Mouse (Mus musculus) lung, adult 2 months (tissue): ENCODE measurements around the gene Krtap4-2. TPM values are rescaled to one million over a fixed set of nuclear protein-coding genes. Genes with fewer than 3 reads are reported as not detected.

Source experiments
- DNase-seq: peaks from one replicate; pipeline ENCODE4 v3.0.0; 2022
- H3K4me1 ChIP-seq: fragments of 200-500 bp; 2 replicates; pipeline ENCODE4 v1.6.1; 2011; ENCODE audit warnings: low read length; ENCODE audit not compliant: control insufficient read depth, insufficient read depth
- H3K4me3 ChIP-seq: fragments of 200-500 bp; replicated peaks from 2 replicates; pipeline ENCODE3; 2011; ENCODE audit warnings: low read depth, mild to moderate bottlenecking, control low read depth, low read length; ENCODE audit errors: extremely low read depth
- CTCF ChIP-seq: fragments of 200-500 bp; IDR thresholded peaks from 2 replicates; pipeline ENCODE4 v1.5.1; 2011; ENCODE audit warnings: mild to moderate bottlenecking, low read length, control low read depth; ENCODE audit not compliant: insufficient read depth
- POLR2A ChIP-seq: fragments of 200-500 bp; IDR thresholded peaks from 2 replicates; pipeline ENCODE4 v1.6.1; 2011; ENCODE audit warnings: low read depth, mild to moderate bottlenecking, control low read depth, low read length, borderline replicate concordance; ENCODE audit errors: extremely low read depth
- WGBS: fragments of 180-500 bp; shearing (Covaris S2); methylation state at CpG from one replicate; pipeline ENCODE4 v1.1.7; 2018; 5-methylcytosine and 5-hydroxymethylcytosine counted together
- polyA plus RNA-seq: library from polyadenylated mRNA; depleted of rRNA; stranded (reverse); fragments of >200 nt; gene quantifications from 2 replicates; pipeline ENCODE4 v1.2.3, GENCODE M21; 2012; rRNA removed

Krtap4-2 gene
- polyA plus RNA-seq, 1 experiment = not detected

DNA sequence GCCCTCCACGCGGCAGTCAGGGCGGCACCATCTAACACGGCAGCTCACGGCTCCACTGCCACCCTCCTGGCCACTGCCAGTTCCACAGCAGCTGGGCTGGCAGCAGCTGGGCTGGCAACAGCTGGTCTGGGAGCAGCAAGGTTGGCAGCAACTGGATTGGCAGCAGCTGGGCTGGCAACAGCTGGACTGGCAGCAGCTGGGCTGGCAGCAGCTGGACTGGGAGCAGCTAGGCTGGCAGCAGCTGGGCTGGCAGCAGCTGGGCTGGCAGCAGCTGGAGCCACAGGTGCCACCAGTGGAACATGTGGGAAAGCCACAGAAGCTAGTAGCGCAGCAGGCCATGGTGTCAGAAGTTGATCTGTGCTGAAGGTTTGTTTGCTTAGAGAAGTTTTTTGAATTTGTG is 43.9 kb downstream of the Krtap4-2 start, which contains the start of gene Krtap1-3:
Krtap1-3 (minus strand) TSS at position 359 of the 400 bp plus-strand sequence.
- TF ChIP-seq POLR2A = no peak
- TF ChIP-seq CTCF = no peak
- Histone ChIP-seq H3K4me1 (no peaks in the 10 kb centered on the region), H3K4me3 (no peak within 1 kb of the TSS)
- WGBS = 76% methylated on average over 6 of the region's 6 CpGs
- DNase-seq = no peak

- Histone ChIP-seq H3K4me3 (no peak overlapping the region), H3K4me1 (no peaks in the 10 kb centered on the region)
- TF ChIP-seq CTCF (no peak), POLR2A (no peak)
- WGBS = 78% methylated on average over 7 of the region's 7 CpGs
- DNase-seq = no peak
These were observed 49.8 kb downstream of the Krtap4-2 start for GRCm38 (mm10) chr11:99585096-99585495.

Other genes starting within 250 kb of the Krtap4-2 start
- gene Krt10, start 245.7 kb downstream of the Krtap4-2 start, polyA plus RNA-seq = 1.0 and 1.1 TPM in 2 replicates
- gene Krt12, start 212.8 kb downstream of the Krtap4-2 start, polyA plus RNA-seq = 0.06 TPM in 1 of 2 replicates, not detected in the other
- 0.72 TPM in 1 of 2 replicates, not detected in the other for gene Krt20, start 196.9 kb downstream of the Krtap4-2 start, polyA plus RNA-seq
- 20.2 and 26.1 TPM in 2 replicates for gene Krt23, start 141.9 kb downstream of the Krtap4-2 start, polyA plus RNA-seq
- gene Krt39, start 113.7 kb downstream of the Krtap4-2 start, polyA plus RNA-seq = not detected in 2 replicates
- gene Krt40, start 91.9 kb downstream of the Krtap4-2 start, polyA plus RNA-seq = not detected in 2 replicates
- gene Krtap3-3, start 84.2 kb downstream of the Krtap4-2 start, polyA plus RNA-seq = 1.2 TPM in 1 of 2 replicates, not detected in the other
- 8.7 TPM in 1 of 2 replicates, not detected in the other for gene Krtap3-2, start 78.2 kb downstream of the Krtap4-2 start, polyA plus RNA-seq
- gene Gm11939, start 75.6 kb downstream of the Krtap4-2 start, polyA plus RNA-seq = not detected in 2 replicates
- gene Krtap3-1, start 68.5 kb downstream of the Krtap4-2 start, polyA plus RNA-seq = not detected in 2 replicates
- not detected in 2 replicates for gene Krtap1-5, start 54.1 kb downstream of the Krtap4-2 start, polyA plus RNA-seq
- not detected in 2 replicates for gene Krtap1-4, start 51.4 kb downstream of the Krtap4-2 start, polyA plus RNA-seq
- gene Krtap1-3, start 43.7 kb downstream of the Krtap4-2 start, polyA plus RNA-seq = not detected in 2 replicates
- not detected in 2 replicates for gene Krtap9-3, start 37.0 kb downstream of the Krtap4-2 start, polyA plus RNA-seq
- gene Gm11938, start 31.8 kb downstream of the Krtap4-2 start, polyA plus RNA-seq = not detected in 2 replicates
- gene Gm11937, start 24.9 kb downstream of the Krtap4-2 start, polyA plus RNA-seq = not detected in 2 replicates
- not detected in 2 replicates for gene Krtap2-4, start 20.2 kb downstream of the Krtap4-2 start, polyA plus RNA-seq
- not detected in 2 replicates for gene Gm11562, start 14.6 kb downstream of the Krtap4-2 start, polyA plus RNA-seq
- gene Krtap4-1, start 6.8 kb downstream of the Krtap4-2 start, polyA plus RNA-seq = not detected in 2 replicates
- gene Krtap4-7, start 9.0 kb upstream of the Krtap4-2 start, polyA plus RNA-seq = not detected in 2 replicates
- gene Gm11555, start 15.2 kb upstream of the Krtap4-2 start, polyA plus RNA-seq = not detected in 2 replicates
- gene Gm11563, start 23.9 kb upstream of the Krtap4-2 start, polyA plus RNA-seq = not detected in 2 replicates
- not detected in 2 replicates for gene Krtap4-6, start 30.9 kb upstream of the Krtap4-2 start, polyA plus RNA-seq
- gene Gm14190, start 55.7 kb upstream of the Krtap4-2 start, polyA plus RNA-seq = not detected in 2 replicates
- not detected in 2 replicates for gene Gm14180, start 99.2 kb upstream of the Krtap4-2 start, polyA plus RNA-seq
- not detected in 2 replicates for gene Gm11595, start 137.8 kb upstream of the Krtap4-2 start, polyA plus RNA-seq
- gene Krtap4-8, start 145.6 kb upstream of the Krtap4-2 start, polyA plus RNA-seq = not detected in 2 replicates
- gene Krtap4-9, start 150.1 kb upstream of the Krtap4-2 start, polyA plus RNA-seq = not detected in 2 replicates
- gene Gm11596, start 158.4 kb upstream of the Krtap4-2 start, polyA plus RNA-seq = not detected in 2 replicates
- not detected in 2 replicates for gene Gm11569, start 163.8 kb upstream of the Krtap4-2 start, polyA plus RNA-seq
- not detected in 2 replicates for gene Gm11554, start 169.4 kb upstream of the Krtap4-2 start, polyA plus RNA-seq
- gene Krtap4-13, start 174.8 kb upstream of the Krtap4-2 start, polyA plus RNA-seq = not detected in 2 replicates
- not detected in 2 replicates for gene Gm11564, start 180.6 kb upstream of the Krtap4-2 start, polyA plus RNA-seq
- gene 2300003K06Rik, start 203.0 kb upstream of the Krtap4-2 start, polyA plus RNA-seq = not detected in 2 replicates
- gene Krtap4-16, start 216.5 kb upstream of the Krtap4-2 start, polyA plus RNA-seq = not detected in 2 replicates
- gene Gm11568, start 222.8 kb upstream of the Krtap4-2 start, polyA plus RNA-seq = not detected in 2 replicates
- gene Gm11559, start 229.4 kb upstream of the Krtap4-2 start, polyA plus RNA-seq = not detected in 2 replicates
- gene Krtap9-1, start 238.3 kb upstream of the Krtap4-2 start, polyA plus RNA-seq = not detected in 2 replicates
- gene Gm11567, start 244.1 kb upstream of the Krtap4-2 start, polyA plus RNA-seq = 0.19 TPM in 1 of 2 replicates, not detected in the other